Mouse (Mus musculus): ENCODE measurements around the gene Zan.
"Not testable (repeated sequence)": the region's sequence is repeated elsewhere in the genome, so short reads cannot be mapped to it uniquely, and the experiment has no call there.

Zan gene

DNA sequence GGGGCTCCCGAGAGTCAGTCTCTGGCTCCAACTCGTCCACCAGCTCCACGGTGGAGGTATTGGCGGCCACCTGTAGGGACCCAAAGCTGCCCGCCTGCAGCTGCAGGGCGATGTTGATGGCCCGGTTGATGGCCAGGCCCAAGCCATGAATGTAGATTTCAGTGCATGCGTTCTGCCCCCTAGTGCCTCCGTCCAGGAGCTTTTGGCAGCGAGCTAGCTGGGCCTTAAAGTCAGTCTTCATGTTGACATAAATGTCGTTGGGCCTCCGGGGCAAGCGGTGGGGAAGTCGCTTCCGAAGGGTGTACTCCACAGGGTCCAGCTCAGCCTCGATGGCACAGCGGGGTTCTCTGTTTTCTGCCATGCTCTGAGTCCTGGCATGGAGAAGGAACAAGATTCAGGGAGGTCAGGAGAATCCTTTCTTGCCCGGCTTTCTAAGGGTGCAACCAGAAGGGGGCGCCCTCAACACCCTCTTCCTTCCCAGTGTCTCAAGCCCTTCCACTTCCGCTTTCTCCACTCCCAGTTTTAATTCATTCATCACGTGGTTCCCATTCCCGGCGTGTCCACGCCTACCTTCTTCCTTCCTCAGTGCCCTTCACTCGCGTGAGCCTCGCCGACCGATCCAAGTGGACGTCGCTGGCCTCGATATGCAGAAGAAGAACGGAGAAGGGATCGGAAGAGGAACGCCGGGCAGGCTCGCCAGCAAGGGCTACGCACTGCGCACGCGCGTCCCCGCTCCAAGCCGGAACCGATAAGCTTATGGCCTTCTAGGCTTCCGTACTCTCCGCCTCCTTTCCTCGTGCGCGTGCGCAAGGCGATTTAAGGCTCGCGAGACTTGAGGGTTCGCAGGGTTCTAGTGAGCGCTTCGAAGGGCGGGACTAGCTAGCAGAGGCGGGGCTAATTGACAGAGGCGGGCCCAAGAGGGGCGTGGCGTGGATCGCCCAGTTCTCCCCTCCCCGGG, 25.1 kb upstream of the Zan start, which contains the start of gene Pop7:
Gene Pop7, minus strand, starts transcription at position 810 of the 958 bp plus-strand sequence.
- DNase-seq (ENCODE audit: low spot score in 2 of 2): peak; percentile 100

DNA sequence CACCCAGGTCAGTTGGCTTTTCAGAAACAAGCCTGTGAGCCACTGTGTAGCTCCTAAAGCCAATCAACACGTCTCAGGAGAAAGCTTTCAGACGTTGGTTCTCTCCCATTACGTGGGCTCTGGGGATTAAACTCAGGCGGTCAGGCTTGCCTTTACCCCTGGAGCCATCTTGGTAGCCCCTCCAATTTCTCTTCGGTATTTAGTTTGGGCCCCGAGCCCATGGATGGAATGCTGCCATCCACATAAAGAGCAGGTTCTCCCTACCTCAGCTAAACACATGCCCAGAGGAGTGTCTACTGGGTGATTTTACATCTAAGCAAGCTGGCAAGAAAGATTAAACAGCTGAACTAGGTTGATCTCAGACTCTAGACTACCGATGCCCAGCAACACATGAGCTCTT, 23.3 kb upstream of the Zan start:
- no peak for DNase-seq (ENCODE audit: low spot score in 2 of 2)

GRCm38 (mm10) chr5:137493831-137494230, 17.0 kb upstream of the Zan start:
- DNase-seq (ENCODE audit: low spot score in 2 of 2): no peak

DNA sequence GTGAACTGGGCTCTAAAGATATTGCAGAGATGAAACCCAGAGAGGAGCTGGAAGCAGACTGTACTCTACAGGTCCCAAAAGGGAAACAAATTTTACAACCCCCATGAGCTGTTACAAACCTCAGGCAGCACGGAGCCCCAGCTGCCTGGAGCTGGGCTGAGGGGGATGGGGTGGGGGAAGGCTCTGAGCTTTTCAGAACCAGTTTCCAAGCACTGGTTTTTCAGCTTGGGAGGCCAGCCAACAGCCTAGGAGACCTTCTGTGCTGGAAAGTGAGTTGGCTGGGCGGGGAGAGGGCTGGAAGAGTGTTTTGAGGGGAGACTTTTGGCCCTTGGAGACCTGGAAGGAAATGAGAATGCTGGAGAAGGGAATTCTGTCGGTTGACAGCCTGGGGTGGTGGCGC, 14.7 kb upstream of the Zan start:
- no peak for DNase-seq (ENCODE audit: low spot score in 2 of 2)

DNA sequence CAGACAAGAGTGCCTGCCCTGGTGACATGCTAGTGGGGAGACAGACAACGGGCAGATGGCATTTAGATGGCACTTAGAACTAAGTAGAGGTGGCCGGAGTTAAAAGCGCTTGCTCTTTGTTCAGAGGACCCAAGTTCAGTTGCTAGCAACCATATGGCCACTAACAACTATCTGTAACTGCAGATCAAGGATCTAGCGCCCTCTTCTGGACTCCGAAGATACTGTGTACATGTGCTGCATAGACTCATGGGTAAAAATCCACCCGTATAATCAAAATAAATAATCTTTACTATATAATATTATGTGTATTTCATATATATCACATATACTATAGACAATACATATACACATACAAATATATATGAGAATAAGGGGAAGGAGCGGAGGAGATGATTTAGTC, 10.8 kb upstream of the Zan start:
- DNase-seq (ENCODE audit: low spot score in 2 of 2): no peak

DNA sequence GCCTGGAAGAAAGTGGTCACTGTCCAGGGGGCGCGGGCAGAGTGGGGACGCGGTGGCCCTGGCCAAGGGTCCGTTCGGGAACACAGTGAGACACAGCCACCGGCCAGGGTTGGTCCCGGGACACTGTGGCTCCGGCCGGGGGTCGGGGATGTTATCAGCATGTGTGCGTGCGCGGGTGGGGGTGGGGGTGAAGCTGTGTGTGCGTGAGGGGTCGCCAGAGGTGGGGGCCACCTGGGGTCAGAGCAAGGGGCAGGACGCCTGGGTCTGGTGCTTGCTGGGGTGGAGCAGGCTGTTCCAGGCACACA, 8.9 kb upstream of the Zan start:
- no peak for DNase-seq (ENCODE audit: low spot score in 2 of 2)

- no peak for DNase-seq (ENCODE audit: low spot score in 2 of 2)
Measured at GRCm38 (mm10) chr5:137485071-137485850, 8.4 kb upstream of the Zan start.

- DNase-seq (ENCODE audit: low spot score in 2 of 2): no peak
Measured at GRCm38 (mm10) chr5:137481897-137482296, 5.0 kb upstream of the Zan start.

DNA sequence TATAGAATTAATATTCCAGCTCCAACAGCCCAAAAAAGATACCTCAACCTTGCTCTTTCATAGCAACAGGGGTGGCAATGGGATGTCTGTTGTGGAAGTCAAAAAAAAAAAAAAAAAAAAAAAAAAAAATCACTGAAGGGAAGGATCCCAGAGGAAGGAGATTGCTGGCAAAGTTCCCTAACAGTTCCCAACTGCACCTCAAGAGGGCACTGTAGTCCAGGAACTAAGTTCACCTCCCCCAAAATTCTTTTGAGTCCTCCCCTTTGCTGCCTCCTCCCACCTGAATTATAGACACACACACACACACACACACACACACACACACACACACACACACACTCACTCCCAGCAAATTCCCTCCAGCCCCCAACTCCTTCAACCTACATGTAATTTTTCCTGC, 4.3 kb upstream of the Zan start:
- peak; percentile 43 to 71 for DNase-seq (ENCODE audit: low spot score in 2 of 2)

- no peak for DNase-seq (ENCODE audit: low spot score in 2 of 2)
Measured at GRCm38 (mm10) chr5:137474351-137474750, 2.5 kb downstream of the Zan start.

GRCm38 (mm10) chr5:137472252-137472904, 4.5 kb downstream of the Zan start:
- no peak for DNase-seq (ENCODE audit: low spot score in 2 of 2)

DNA sequence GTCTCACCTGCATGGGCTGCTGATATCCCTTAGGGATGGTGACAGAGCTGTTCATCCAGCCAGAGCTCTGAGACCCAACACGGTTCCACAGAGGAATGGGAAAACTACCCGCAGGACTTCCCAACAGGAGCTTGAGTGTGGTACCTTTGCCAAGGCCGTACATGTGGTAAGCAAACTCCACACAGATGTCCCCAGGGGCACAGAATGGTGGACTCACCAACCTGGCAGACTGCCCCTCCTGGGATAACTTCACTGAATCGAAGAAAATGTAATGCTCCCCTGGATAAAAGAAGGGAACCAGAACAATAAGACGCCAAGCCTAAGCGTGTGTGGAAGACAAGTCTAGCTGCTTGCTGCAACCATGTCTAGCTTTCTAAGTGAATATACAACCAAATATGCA, 9.9 kb downstream of the Zan start:
- no peak for DNase-seq (ENCODE audit: low spot score in 2 of 2)

DNA sequence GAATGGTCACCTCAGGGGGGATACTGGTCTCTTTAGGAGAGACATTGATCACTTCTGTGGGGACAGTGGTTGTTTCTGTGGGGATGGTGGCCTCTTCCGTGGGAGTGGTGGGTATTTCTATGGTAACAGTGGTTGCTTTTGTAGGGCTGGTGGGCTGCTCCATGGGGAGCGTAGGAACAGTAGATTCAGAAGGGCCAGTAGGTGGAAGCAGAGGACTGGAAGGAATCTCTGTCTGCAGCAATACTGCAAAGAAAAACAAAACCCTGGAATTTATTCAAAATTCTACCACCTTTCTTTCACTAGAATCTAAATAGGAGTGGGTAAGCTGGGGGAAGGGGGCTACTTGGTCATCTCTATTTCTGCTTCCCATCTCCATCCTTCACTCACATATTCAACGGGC, 11.8 kb downstream of the Zan start:
- no peak for DNase-seq (ENCODE audit: low spot score in 2 of 2)

DNA sequence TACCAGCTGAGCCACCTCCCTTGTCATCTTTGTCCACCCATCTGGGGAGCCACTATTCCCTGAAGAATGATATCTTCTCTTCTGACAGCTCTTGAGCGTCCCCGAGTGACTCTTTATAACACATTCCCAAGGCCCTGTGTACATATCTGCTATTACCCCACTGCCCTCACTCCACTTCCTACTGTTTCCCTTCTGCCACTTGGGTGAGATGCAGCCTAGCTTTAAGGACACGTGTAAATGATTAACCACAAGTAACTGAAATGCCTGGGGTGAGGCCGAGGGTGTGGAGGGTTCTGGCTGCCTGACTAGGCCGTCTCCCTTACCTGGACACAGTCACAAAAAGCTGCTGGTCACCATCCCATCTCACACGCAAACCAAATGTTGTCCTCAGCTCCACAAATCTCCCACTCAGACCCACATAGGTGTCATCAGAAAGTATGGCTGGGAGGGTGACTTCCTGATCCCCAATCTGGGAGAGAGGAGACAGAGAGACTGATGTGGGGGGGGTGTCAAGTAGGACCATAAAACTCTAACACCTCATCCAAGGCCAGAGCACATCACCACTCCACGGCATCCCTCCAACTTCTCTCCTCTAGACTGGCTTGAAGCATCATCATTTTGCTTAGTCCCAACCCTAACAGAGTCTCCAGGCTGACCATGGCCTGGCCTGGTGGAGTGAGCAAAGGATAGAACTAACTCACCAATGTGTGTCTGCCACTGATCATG, 20.8 kb downstream of the Zan start:
- DNase-seq (ENCODE audit: low spot score in 2 of 2): no peak

GRCm38 (mm10) chr5:137455206-137455605, 21.7 kb downstream of the Zan start:
- no peak for DNase-seq (ENCODE audit: low spot score in 2 of 2)

DNA sequence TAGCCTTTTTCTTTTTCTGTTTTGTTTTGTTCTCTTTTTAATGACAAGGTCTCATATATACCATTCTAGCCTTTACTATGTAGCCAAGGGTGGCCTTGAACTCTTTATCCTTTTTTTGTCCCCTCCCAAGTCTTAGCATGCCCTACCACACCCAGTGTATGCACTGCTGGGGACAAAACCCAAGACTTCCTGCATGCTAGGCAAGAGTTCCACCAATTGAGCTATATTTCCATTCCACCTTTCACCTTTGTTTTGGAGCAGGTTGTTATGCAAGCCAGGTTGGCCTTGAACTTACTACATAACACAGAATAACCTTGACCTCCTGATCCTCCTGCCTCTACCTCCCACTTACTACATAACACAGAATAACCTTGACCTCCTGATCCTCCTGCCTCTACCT, 31.3 kb downstream of the Zan start:
- DNase-seq (ENCODE audit: low spot score in 2 of 2): no peak

GRCm38 (mm10) chr5:137440216-137440855, 36.5 kb downstream of the Zan start:
- no peak for DNase-seq (ENCODE audit: low spot score in 2 of 2)

DNA sequence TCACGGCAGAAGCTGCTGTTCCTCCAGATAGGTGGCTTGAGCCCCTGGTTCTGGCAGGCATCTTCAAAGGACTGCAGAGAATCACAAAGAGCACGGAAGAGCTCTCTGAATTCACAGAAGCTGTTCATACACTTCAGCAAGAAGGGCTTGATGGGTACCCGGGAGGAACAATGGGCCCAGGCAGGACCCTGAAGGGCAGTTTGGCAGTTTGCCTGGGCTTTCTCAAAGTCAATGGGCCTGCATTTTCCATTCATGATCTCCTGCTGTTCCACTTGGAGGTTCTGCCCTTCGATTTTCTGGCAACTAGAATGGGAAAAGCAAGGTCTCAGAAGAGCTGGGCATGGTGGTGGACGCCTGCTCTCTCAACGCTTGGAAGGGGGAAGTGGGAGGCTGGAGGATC, 43.0 kb downstream of the Zan start:
- DNase-seq (ENCODE audit: low spot score in 2 of 2): no peak

DNA sequence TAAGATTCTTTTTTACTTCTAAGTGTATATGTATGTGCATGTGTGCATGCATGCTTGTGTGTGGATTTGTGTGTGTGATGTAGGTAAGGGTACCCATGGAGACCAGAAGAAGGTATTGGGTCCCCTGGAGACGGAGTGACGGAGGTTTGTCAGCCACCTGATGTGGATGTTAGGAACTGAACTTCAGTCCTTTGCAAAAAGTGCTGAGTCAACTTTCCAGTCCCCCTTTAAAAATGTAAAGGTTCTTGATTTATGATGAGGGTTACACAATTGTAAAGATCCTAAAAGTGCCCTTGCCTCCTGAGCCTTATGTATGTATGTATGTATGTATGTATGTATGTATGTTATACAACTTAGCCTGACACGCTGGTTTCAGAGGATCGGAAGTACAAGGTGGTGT, 46.5 kb downstream of the Zan start:
- not testable (repeated sequence) for DNase-seq (ENCODE audit: low spot score in 2 of 2)

- no peak for DNase-seq (ENCODE audit: low spot score in 2 of 2)
Measured at GRCm38 (mm10) chr5:137425648-137426047, 51.2 kb downstream of the Zan start.

DNA sequence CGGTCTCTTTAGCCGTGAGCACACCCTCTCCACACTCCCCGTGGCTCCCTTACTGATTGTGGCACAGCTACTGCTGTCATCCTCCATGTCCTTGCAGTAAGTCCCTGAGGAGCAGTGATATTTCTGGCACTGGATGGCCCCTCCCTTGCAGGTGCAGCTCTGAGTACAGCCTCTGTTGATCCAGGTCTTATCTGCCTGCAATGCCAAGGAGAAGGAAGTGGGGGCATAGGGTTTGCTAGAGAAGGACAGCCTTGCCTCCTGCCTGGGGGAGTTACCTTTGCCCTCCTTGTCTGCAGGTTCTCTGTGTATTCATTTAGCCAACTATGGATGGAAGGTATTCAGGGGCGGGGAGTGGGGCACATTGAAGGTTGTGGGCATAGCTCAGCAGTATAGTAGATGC, 57.0 kb downstream of the Zan start:
- DNase-seq (ENCODE audit: low spot score in 2 of 2): no peak
